Mouse (Mus musculus) liver, postnatal 0 days (tissue): Measurements from ENCODE around the gene Adar.

Experiments
- CTCF ChIP-seq: sonication (generic); IDR thresholded peaks from 2 replicates; pipeline ENCODE4 v1.5.1; 2016; ENCODE audit warnings: antibody characterized with exemption, low read depth
- EP300 ChIP-seq: IDR thresholded peaks from 2 replicates; pipeline ENCODE4 v1.6.1; 2016; ENCODE audit warnings: antibody characterized with exemption, low read depth, mild to moderate bottlenecking

GRCm38 (mm10) chr3:89799476-89799875 lies 84.7 kb downstream of the Adar start:
- no peak for TF ChIP-seq CTCF
- no peak for TF ChIP-seq EP300
